Mouse (Mus musculus) 3134 (cell line): ENCODE measurements around the gene Rabl6.

ENCODE experiments used
- DNase-seq: peaks from one replicate; pipeline ENCODE4 v3.0.0-alpha.2; 2011; ENCODE audit warnings: low spot score; ENCODE audit not compliant: insufficient read length; ENCODE audit errors: extremely low read depth

Gene Rabl6

GRCm38 (mm10) chr2:25596765-25597510 lies 11.4 kb downstream of the Rabl6 start:
- DNase-seq: no peak

GRCm38 (mm10) chr2:25591863-25592262 lies 16.5 kb downstream of the Rabl6 start:
- no peak for DNase-seq

GRCm38 (mm10) chr2:25588227-25588907 lies 20.0 kb downstream of the Rabl6 start:
- DNase-seq: no peak

DNA sequence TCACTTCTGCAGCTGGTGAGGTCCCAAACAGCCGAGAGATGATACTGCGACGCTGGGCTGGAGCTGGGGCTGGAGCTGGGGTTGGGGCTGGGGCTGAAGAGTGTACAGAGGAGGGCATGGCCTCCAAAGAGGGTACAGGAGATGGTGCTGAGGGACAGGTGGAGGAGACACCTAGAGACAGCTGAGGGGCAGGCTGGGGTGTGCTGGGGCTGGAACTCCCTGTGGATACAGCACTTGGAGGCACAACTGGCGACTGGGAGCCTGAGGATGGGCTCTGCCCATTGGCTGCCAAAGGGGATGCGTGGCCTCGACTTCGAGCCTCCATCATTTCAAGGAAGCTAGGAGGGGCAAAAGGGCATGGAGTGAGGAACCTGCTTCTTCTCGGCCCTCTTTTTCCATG lies 21.0 kb downstream of the Rabl6 start:
- no peak for DNase-seq

DNA sequence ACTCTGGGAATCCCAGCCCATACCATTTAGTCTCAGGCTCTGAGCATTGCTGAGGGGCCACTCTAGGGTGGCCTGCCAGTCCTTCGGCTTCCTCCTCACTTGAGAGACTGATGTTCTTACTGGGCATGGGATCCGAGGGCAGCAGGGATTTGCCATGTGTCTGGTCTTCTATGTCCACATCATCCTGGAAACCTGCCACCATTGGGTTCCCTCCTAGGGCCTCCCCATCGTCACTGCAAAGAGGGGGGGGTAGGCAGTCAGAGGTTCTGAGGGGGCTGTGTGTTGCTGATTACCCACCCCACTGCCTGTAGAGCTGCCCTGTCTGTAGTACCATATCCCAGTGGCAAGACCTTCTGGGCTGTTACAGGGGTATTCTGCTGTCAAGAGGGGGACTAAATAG lies 22.7 kb downstream of the Rabl6 start:
- DNase-seq: no peak

DNA sequence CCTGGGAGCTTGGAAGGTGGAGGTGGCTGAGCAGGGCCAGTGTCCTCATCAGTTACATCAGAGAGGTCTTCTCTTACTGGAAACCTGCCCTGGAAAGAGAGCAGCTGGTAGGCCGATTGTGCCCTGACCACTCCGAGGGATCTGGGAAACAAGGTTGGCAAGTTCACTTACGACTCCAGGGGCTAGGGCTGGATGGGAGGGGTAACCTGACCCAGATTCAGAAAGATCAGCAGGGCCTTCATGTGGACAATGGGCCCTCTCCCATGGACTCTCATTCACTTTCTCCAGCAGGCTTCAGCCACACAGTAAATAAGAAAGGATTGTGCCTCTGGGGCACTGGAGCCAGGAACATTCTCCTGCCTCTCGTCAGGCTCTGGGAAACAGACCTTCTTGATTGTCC lies 23.5 kb downstream of the Rabl6 start:
- no peak for DNase-seq

DNA sequence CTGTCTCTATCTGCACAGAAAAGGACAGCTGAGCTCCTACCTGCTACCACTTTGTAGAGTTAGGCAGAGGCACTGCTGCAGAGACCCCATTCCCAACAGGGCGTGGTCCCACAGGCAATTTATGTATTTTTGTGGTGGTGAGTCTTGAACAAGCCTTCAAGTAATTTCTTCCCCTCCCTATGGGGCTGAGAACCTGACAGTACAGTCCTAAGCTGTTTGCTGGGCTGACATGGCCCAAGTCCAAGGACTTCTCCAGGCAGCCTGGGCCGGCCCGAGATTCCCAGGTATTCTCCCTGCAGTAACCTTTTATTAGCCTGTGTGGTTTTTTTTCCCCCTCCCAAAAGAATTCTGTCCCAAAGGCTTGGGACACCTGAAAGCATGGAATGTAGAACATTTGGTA lies 24.2 kb downstream of the Rabl6 start:
- no peak for DNase-seq

DNA sequence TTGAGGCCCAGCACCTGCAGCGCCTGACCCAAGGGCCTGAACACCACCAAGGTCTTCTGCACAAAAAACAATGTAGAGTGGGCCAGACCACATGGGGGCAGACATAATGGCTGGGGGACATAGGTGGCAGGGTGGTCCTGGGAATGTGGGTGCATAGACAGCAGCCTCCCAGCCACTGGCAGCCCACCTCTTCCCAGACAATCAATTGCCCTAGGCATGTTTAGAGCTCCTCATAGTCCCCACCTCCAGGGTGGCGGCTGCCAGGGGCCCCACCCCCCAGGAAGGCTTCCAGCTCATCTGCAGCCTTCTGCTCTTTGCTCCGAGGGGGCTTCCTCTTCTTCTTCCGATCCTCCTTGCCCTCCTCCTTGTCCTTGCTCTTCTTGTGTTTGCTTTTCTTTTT lies 24.8 kb downstream of the Rabl6 start:
- DNase-seq: no peak

- no peak for DNase-seq
Observed at GRCm38 (mm10) chr2:25583120-25583481, 25.2 kb downstream of the Rabl6 start.

GRCm38 (mm10) chr2:25582466-25583119 lies 25.7 kb downstream of the Rabl6 start:
- no peak for DNase-seq

- DNase-seq: no peak
Observed at GRCm38 (mm10) chr2:25581901-25582301, 26.4 kb downstream of the Rabl6 start.

DNA sequence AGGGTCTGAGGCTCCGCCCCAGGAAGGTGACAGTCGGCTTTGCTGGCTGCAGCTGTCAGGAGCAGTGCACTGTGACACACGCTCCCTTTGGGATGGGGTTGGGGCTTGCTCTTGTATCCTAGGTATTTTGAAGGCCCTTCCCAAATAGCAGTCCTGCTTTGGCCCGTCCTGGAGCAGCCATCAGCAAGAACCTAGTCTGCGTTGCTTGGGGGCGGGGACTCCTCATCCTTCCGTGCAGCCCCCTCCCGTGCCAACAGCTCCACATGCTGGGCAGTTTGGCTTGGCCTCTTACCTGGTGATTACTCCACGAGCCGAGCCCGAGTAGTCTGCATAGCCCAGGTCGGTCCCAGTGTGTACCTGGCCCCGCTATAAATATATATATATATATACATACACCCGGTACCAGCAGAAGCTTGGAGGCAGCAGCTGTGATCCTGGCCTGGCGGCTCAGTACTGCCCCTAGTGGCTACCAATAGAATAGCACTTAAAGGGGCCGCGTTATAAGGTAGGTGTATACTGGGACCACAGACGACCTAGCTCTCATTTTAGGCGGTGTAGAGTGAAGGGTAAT lies 26.9 kb downstream of the Rabl6 start, which contains the start of gene Ajm1:
Gene Ajm1 (minus strand): TSS at position 464 of the 571 bp plus-strand sequence.
- DNase-seq: peak; percentile 42

GRCm38 (mm10) chr2:25580621-25581101 lies 27.7 kb downstream of the Rabl6 start:
- DNase-seq: no peak

DNA sequence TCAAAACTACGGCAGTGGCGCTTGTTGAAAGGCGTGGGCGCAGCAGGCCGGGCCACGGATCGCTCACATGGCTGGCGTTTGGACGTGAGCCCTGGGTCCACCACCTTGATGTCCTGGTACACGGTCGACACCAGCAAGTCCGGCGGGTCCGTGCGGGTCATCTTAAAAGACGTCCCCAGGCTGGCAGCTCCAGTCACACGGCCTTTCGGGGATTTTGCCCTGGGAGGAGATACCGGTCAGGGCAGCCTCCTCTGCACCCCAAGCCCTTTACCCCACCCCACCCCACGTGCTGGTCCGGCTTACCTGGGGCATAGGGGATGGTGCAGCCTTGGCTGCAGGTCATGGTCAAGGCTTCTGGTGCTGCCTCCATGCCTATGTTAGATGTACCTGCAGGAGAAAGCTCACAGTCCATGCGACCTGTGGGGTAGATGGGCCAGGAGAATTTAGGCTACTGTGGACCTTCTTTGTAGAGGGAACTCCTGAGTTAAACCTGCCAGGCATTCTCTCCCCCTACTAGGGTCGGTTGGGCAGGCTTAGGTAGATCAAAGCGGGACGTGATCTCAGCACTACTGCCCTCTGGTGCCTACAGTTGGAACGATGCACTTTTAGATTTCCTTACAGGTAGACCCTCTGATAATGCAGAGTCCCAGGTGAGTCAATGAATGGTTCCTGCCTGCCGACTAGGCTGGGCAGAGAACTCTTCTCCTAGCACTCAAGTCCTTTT lies 28.4 kb downstream of the Rabl6 start:
- no peak for DNase-seq

DNA sequence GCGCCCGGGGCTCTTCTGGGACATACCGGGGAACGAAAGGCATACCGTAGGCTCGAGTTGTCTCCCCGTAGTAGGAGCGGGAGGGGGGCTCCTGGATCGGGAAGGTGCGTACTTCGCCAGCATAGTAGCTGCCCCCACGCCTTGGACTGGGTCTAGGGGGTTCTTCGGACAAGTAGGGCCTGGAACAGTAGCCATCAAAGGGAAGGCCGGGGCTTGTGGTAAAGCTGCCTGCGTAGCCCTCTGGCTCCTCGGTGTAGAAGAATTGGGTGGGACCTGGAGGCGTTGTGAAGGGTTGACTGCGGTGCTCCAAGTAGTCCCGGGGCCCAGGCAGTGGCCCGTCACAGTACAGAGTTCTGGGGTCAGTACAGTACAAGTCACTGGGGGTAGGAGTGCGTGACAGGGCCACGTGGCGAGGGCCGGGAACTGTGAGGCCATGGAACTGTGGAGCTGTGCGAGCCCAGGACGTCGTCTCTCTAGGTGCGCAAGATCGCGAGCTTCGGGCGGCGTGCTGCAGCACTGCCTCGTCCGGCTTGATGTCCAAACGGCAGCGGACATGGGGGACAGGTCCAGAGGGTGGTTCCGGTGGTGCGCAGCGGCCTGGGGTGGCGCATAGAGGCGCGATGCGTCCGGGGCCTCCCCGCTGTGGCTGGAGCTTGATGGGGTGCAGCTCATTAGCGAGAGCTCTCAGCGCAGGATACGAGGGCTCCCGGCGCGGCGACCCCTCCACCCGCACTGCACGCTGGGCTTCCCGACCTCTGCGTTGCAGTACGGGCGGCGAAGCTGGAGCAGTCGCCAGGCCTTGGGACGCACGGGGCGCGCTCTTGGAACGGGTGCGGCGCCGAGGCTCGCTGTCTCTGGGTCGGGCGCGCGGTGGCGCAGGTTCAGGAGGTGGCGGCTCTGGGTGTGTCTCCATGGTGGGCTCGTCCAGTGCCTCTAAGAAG lies 29.3 kb downstream of the Rabl6 start:
- DNase-seq: no peak

- DNase-seq: no peak
Observed at GRCm38 (mm10) chr2:25577951-25578795, 30.1 kb downstream of the Rabl6 start.

- DNase-seq: no peak
Observed at GRCm38 (mm10) chr2:25576965-25577891, 31.1 kb downstream of the Rabl6 start.
